Mouse (Mus musculus) spleen, postnatal 4 days (tissue): ENCODE measurements around the gene Krcc1.

Experiments
- DNase-seq, 2 experiments: peaks; one replicate each; pipeline ENCODE4 v3.0.0; 2022; ENCODE audit warnings: low spot score in 2 of 2

Krcc1 gene

GRCm38 (mm10) chr6:71271389-71272315 lies at the start of gene Krcc1:
Gene Krcc1 (plus strand): TSS chr6:71271677.
- peak; percentile 97 to 98 for DNase-seq

- DNase-seq = no peak
Measured at GRCm38 (mm10) chr6:71224184-71224943, 47.1 kb upstream of the Krcc1 start.

DNA sequence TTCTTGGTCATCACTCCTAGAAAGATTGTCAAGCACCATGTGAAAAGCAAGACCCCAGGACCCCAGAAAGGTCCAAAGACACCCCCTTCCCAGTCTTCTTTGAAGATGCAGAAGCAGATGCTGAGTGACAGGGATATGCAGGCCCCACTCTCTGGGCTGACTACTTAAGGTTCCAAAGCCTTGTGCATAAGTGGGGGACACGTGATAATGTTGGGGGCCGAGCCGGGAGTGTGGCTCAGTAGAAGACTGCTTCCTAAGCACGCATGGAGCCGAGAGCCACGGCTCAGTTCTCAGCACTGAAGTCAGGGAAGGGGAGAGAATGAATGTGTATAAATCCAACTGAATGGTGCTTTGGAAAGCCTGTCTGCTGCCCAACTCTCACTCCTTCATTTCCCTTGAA lies 44.9 kb upstream of the Krcc1 start:
- DNase-seq = no peak

- no peak for DNase-seq
Measured at GRCm38 (mm10) chr6:71227157-71227770, 44.2 kb upstream of the Krcc1 start.

DNA sequence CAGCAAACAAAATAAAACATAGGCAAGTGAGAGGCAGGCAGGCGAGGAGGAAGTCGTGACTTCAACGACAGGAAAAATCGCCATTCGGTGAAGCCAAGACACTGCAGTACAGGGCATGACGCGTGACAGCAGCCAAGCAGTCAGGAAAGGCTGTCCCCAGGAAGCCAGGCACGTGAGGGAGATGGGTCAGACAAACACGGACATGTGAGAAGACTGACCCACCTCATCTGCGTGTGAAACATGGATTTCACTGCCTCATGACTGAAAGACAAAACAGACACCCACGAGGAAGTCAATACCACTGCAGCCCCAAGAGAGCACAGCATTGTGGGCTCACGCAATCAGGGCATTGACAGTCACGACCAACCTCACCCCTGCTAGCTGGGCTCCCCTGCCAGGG lies 36.4 kb upstream of the Krcc1 start:
- no peak for DNase-seq

DNA sequence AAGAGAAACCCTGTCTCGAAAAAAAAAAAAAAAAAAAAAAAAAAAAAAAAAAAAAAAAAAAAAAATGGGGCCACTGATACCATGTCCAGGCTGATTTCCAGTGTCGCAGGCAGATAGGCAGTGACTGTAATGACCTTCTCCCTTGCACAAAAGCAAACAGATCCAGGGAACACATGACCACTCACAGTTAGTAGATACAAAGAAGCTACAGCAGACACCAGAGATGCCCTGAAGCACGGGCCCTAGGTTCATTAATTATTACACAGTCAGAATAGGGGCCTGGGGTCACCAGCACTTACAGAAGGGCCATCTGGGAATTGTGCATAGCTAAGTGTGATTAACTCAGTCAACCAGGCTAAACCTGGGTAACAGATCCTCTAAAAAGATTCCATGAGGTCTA lies 35.5 kb upstream of the Krcc1 start:
- DNase-seq = no peak

DNA sequence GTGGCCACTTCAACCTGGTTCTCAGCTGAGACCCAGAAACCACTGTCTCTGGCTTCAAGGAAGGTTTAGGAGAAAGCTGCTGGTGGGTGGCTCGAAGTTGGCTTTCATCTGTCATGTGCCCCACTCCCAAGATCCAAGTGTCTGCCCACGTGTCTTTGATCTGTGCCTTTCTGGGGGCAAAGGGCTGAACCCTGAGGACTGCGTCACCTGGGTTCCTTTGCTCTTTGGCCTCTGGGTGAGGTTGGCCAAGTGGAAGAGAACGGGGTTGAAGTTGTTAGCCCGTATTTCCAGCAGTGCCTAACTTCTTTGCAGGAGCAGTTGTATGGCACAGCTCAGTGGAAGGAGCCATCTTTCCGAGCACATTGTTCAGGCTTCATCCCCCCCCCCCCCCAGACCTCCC lies 35.0 kb upstream of the Krcc1 start:
- no peak for DNase-seq

DNA sequence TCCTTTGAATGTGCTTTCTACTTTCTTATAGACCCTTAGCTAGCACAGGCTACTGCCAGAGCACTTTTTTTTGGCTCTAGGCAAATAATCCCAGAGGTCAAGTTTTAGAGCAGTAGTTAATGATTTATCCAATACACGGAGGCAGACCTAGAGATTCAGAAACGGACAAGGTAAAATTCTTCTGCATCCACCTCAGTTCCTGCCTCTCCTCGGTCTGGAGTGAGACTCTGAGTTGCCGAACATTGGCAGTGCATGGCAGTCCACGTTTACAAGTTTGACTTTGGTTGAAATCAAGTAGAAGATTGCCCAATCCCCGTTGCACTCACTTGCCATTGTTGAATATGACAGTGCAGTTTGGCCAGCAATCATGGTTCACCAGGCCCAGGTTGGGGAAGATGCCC lies 34.4 kb upstream of the Krcc1 start:
- DNase-seq = no peak

DNA sequence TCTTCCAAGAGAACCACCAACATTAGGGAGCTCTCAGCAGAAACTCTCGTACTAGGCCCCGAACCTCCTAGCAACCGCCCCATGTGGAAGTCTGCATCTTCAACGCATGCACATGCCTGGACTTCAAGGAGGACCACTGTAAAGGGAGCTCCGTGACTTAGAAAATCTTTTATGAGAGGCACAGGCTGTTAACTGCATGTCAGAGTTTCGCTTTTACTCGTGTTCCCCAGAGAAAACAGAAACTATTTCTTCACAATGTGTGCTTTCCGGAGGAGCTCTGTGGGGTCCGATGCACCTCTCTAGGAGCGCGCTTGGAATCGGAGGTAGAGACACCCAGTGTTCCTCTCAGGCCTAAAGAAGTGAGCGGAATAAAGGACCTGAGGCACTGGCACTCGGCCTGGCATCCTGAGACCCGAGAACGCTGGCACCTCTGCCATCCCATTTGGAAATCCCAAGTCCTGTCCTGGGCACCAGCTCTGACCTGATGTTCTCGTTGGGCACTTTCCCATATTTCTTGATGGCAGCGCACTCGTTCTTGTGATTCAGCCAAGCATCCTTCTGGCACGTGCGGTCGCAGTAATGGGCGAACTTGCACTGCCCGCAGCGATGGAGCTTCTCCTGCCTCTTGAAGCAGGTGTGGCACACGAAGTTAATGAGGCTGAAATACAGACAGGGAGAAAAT lies 32.3 kb upstream of the Krcc1 start:
- no peak for DNase-seq

DNA sequence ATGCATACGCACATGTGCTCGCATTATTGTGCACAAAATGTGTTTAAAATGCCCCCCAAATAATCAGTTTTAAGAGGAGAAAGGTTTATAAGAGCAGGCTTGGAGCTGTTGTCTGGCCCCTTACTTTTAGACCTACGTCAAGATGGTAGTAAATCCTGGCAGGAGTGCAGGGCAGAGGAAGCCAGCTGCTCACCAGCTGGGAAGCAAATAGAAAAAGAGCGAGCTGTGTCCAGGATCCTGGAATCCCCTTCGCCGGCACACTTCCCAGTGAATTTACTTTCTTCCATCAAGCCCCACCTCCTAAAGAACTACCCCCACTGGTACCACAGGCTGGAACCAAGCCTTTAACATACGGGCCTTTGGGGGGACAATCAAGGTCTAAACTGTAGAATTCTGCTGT lies 30.6 kb upstream of the Krcc1 start:
- DNase-seq = no peak

DNA sequence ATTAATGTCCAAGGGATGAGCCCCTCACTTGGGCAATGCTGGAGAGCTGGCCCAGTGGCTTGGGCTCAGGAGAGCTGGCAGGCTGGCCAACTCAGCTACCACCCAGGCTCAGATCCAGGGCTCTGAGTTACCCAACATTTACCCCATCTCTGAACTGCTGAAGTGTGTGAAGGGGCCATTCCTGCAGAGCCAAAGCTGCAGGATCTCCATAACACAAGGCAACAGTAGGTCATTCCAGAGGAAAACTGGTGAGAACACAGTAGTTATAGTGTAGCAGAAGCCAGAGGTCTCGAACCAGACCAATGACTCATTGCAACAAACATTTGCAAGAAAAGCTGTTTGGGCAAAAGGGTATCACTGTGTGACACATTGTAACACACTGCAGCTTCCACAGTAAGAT lies 28.7 kb upstream of the Krcc1 start:
- DNase-seq = no peak

DNA sequence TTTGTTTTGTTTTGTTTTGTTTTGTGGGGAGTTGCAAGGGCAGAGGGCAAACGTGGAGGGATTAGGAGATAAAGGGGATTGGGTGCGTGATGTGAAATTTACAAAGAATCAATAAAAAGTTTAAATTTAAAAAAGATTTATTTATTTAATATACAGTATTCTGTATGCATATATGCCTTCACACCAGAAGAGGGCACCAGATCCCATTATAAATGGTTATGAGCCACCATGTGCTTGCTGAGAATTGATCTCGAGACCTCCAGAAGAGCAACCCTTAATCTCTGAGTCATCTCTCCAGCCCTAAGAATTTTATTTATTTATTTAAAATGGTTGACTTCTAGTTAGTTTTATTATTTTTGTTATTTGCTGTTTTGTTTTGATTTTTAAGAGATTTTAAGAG lies 28.2 kb upstream of the Krcc1 start:
- no peak for DNase-seq

DNA sequence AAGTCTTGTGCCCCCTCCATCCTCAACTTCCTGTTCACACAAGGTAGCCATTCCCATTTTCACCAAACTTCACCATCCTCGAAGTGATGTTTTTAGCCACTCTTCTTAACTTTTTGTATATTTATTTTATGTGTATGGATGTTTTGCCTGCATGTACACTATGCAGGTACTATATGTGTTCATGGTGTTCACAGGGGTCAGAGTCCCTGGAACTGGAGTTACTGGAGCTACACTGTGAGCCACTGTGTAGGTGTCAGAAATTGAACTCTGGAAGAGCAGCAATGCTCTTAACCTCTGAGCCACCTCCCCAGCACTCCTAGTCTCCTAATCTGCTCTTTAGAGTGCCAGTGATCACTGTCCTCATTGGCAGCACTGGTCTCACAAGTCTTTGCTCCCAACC lies 23.1 kb upstream of the Krcc1 start:
- DNase-seq = no peak

DNA sequence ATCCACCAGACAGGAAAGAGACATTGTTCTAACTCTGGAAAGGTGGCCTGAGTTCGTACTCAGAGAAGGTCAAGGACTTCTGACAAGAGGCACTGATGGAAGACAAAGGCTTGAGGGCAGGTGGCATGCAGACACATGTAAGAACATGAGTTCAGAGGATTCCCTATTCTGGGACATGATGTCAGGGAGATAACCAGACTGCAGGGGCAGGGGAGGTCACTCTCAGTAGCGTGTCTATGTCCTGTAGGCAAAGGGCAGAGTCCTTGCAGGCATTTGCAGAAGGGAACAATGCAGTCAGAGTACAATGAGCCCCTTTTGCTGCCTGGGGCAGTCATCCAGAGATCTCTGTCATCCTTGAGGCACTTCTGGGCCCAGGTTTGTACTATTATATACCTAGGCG lies 21.9 kb upstream of the Krcc1 start:
- no peak for DNase-seq

- no peak for DNase-seq
Measured at GRCm38 (mm10) chr6:71250951-71251350, 20.5 kb upstream of the Krcc1 start.

DNA sequence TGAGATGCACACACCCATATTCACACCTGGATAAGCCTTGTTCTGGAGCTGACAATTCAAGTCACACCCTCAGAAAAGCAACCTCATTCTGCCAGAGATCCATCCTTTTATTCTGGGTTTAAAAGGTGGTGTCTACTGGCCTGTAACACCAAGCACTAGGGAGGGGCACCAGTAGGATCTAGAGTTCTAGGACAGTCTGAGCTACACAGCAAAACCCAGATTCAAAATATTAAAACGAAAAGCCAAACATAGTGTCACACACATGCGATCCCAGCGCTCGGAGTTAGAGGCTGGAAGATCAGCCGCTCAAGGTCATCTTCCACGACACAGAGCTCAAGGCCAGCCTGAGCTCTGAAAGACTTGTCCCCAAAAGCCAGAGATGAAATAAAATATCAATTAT lies 17.0 kb upstream of the Krcc1 start:
- DNase-seq = no peak

GRCm38 (mm10) chr6:71256166-71256565 lies 15.3 kb upstream of the Krcc1 start:
- DNase-seq = no peak

GRCm38 (mm10) chr6:71257375-71257774 lies 14.1 kb upstream of the Krcc1 start:
- no peak for DNase-seq

GRCm38 (mm10) chr6:71258562-71258961 lies 12.9 kb upstream of the Krcc1 start:
- DNase-seq = no peak

GRCm38 (mm10) chr6:71259166-71259565 lies 12.3 kb upstream of the Krcc1 start:
- no peak for DNase-seq

- DNase-seq = no peak
Measured at GRCm38 (mm10) chr6:71260051-71260640, 11.3 kb upstream of the Krcc1 start.

GRCm38 (mm10) chr6:71261060-71261459 lies 10.4 kb upstream of the Krcc1 start:
- no peak for DNase-seq
